Mouse (Mus musculus): ENCODE results near the gene Gm49450.
"Not testable (repeated sequence)": the region's sequence is repeated elsewhere in the genome, so short reads cannot be mapped to it uniquely, and the experiment has no call there.

Gm49450 gene

GRCm38 (mm10) chr15:98985982-98986715, 32.8 kb upstream of the Gm49450 start:
- no peak for ATAC-seq (ENCODE audit: insufficient number of reproducible peaks, low FRiP score, low TSS enrichment)

- ATAC-seq (ENCODE audit: insufficient number of reproducible peaks, low FRiP score, low TSS enrichment), result peak; percentile 90
These were observed 32.1 kb upstream of the Gm49450 start for GRCm38 (mm10) chr15:98985240-98985981.

GRCm38 (mm10) chr15:98984681-98985080, 31.3 kb upstream of the Gm49450 start:
- ATAC-seq (ENCODE audit: insufficient number of reproducible peaks, low FRiP score, low TSS enrichment), result no peak

GRCm38 (mm10) chr15:98983431-98984081, 30.2 kb upstream of the Gm49450 start:
- no peak for ATAC-seq (ENCODE audit: insufficient number of reproducible peaks, low FRiP score, low TSS enrichment)

GRCm38 (mm10) chr15:98982100-98982499, 28.7 kb upstream of the Gm49450 start:
- no peak for ATAC-seq (ENCODE audit: insufficient number of reproducible peaks, low FRiP score, low TSS enrichment)

- ATAC-seq (ENCODE audit: insufficient number of reproducible peaks, low FRiP score, low TSS enrichment), result no peak
These were observed 26.8 kb upstream of the Gm49450 start for GRCm38 (mm10) chr15:98980012-98980614.

DNA sequence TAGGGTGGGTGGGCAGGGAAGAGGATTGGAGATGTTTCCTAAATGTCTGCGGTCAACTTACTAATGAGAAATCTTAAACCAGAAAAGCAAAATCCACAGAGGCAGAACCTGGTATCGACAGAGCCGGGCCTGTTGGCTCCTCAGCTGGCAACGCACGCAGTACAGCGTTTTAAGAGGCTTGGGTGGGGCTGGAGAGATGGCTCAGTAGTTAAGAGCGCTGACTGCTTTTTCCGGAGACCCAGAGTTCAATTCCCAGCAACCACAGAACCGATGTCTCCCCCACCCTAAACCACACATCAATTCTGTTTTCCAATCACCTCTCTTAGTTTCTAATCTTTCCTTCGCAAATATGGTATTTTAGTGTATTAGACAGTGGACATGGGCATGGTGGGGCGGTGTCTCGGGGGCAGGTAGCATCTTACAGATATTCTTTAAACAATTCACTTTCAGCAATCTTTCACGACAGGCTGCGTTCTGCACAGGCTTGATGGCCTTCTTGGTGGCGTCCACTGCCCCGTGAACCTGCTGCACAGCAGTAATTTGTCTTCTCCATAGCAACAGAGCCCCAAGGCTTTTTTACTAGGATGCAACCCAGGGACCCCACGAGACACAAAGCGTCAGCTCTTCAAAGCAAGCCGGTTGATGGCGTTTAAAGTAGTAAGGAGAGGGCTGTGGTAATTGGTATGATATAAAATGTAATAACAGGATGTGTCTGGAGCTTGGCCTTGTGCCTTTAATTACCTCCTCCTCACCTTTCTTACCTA, 25.2 kb upstream of the Gm49450 start:
- ATAC-seq (ENCODE audit: insufficient number of reproducible peaks, low FRiP score, low TSS enrichment), result no peak

GRCm38 (mm10) chr15:98977759-98978408, 24.5 kb upstream of the Gm49450 start:
- ATAC-seq (ENCODE audit: insufficient number of reproducible peaks, low FRiP score, low TSS enrichment), result no peak

- no peak for ATAC-seq (ENCODE audit: insufficient number of reproducible peaks, low FRiP score, low TSS enrichment)
These were observed 23.7 kb upstream of the Gm49450 start for GRCm38 (mm10) chr15:98976763-98977758.

DNA sequence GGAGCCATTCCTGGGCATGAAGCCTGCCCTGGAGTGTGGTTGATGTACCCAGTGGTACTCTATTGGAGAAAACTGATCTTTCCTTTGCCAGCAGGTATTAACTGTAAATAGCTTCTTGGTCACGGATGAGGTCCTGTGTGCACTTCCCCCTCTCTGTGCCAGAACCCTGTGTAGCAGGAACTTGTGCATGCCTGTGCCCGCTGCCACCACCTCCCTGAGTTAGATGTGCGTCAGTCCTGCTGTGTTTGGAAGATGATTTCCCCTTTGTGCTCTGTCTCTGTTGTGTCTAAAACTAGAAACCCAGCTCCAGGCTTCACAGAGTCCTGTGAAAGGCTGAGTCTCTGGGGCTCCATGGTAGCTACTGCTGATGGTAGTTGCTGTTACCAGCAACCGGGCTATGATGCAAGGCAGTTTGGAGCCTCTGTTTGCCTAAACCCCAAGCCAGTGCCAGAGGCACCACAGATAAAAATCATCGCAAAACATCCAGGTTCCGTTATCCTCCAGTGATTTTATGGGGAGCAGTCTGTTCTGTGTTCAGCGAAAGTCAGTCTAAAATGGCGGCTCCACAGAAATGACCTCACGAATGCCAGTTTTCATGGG, 19.8 kb upstream of the Gm49450 start:
- ATAC-seq (ENCODE audit: insufficient number of reproducible peaks, low FRiP score, low TSS enrichment), result no peak

- not testable (repeated sequence) for ATAC-seq (ENCODE audit: insufficient number of reproducible peaks, low FRiP score, low TSS enrichment)
These were observed 18.4 kb upstream of the Gm49450 start for GRCm38 (mm10) chr15:98971576-98972320.

DNA sequence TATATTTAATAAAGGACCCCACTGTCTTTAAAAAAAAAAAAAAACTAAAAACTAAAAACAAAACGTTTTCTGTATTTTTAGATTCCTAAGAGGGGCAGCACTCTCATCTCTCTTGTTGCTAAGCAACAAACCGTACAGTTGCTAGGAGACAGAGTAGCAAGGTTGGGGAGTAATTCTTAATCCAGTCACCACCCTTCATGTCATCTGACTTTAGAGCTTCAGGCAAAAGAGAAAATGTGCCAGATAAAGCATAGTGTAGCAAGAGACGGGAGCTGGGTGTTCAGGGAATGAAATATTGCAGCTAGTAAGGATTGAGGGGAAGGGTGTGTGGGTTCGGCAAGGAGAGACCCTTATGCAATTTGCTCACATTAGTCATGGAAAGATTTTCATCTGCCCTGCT, 17.8 kb upstream of the Gm49450 start:
- no peak for ATAC-seq (ENCODE audit: insufficient number of reproducible peaks, low FRiP score, low TSS enrichment)

DNA sequence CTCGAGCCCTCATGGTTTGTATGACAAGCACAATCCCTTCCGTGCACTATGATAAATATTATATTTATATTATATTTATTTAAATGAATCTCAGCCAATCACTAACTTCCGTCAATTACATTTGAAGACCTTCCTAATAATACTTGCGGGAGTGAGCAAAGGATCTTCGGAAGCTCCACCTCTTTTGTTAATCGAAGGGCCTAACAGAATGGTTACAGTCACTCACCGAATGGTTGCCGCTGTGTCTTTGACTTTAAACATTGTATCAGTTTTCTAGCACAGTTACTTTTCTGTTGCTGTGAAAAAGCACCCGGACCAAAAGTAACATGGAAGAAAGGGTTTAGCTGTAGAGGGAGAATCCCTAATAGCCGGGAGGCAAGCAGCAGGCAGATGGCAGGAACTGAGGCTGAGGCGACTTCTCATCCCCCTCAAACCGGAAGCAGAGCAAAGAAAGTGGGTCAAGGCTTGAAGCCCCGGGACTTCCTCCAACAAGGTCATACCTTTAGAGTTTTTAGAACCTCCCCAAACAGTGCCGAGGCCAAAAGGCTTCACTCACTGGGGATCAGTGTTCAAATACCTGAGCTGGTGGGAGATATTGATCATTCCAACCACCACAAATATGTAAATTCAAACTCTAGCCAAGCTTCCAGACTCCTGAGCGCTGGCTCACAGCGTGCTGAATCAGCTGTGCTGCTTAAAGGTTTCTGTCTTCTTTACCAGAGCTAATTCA, 16.2 kb upstream of the Gm49450 start:
- ATAC-seq (ENCODE audit: insufficient number of reproducible peaks, low FRiP score, low TSS enrichment), result no peak

DNA sequence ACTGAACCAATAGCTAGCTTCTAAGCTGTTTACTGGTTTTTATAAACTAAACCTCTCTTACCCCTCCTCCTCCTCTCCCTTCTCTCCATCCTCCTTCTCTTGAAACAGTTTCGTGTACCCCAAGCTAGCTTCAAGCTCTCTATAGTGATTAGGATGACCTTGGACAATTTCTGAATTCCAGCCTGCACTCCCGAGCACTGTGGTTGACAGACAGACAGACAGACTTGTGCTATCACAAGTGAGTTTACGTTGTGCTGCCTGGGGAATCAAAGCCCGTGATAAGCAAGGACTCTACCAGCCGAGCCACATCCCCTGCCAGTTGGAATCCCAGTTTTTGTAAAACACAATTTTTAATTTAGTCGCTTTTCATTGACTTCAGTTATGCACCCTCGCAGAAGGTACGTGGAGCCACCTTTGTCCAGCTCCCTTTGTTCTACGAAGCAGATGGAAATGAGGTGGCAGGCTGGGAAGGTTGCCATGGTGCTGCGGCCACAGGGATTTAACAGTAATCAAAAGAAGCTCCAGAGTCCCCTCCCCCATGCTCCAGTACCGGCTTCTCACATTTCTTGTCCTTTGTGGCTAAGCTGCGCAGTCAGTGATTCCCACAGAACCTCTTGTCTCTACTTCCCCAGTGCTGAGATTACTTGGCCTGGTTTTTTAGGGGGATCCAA, 15.5 kb upstream of the Gm49450 start:
- peak; percentile 72; the same call in 1 of the 2 replicates for ATAC-seq (ENCODE audit: insufficient number of reproducible peaks, low FRiP score, low TSS enrichment)

GRCm38 (mm10) chr15:98959531-98959930, 6.2 kb upstream of the Gm49450 start:
- ATAC-seq (ENCODE audit: insufficient number of reproducible peaks, low FRiP score, low TSS enrichment), result no peak

DNA sequence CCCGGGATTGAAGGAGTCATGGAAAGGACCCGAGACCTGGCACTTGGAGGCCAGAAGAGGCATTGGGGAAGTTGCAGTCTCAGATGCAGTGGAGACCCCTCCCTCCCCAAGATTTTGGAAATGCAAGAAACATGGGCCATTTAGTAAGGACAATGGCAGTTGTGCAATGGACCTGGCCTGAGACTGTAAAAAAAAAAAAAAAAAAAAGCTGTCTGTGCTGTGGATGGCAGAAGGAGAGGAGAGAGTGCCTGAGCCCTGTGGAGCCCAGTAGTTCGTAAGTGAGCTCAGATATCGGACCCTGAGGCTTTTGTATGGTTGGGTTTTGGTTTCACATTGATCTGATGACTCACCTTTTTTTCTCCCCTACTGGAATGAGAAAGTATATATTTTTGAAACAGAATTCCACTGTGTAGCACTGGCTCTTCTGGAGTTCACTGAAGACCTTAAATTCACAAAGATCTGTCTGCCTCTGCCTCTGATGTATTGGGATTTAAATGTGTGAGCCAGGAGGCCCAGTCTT, 5.6 kb upstream of the Gm49450 start:
- ATAC-seq (ENCODE audit: insufficient number of reproducible peaks, low FRiP score, low TSS enrichment), result no peak
